Mouse (Mus musculus) CH12F3 (cell line): ENCODE data around the gene Slc30a3.
"Not testable (repeated sequence)": the region's sequence is repeated elsewhere in the genome, so short reads cannot be mapped to it uniquely, and the experiment has no call there.

Source experiments
- in situ Hi-C: fragments of 300-500 bp; cut with MboI; formaldehyde crosslinking; loops from 2 replicates; pipeline ENCODE4 v1.14.3; 2020; ENCODE audit warnings: low sequenced_read_pairs

The Slc30a3 gene

DNA sequence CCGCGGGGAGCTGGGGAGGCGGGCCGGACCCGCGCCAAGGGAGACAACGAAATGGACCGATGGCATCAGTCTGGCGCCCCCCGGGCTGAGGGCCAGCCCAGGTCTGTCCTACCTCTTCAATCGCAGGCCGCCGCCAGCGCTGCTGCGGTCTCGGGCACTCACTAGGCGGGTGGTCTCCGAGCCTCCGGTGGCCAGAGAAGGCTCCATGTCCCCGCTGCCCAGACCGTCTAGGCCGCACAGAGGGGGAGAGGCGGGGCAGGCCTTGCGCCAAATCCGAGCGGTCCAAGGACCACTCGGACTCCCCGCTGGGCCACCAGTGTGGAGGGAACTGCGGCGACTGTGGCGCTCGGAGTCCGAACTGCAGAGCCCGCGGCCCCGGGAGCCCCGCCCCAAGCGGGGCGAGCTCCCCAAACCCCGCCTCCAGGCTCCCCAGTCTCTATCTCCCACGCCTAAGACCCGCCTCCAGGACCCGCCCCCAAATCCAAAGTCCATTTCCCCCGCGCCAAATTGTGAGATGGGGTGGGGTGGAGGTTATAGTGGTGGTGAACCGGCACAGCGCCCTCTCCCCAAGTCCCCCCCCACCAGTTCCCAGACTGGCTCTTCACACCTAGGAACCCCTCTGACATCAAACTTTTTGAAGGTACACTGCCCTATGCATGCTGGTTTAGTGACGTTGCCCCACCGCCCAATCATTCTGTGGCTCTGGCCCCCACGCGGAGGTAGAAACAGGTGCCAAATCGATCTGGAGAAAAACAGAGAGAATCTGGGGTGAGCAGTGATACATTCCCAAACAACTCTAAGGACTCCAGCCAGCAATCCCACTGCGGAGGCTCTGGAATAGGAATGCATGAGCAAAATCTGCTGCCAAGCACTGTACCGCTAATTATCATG is 14.6 kb downstream of the Slc30a3 start:
- in situ Hi-C loops, result no loop called here

DNA sequence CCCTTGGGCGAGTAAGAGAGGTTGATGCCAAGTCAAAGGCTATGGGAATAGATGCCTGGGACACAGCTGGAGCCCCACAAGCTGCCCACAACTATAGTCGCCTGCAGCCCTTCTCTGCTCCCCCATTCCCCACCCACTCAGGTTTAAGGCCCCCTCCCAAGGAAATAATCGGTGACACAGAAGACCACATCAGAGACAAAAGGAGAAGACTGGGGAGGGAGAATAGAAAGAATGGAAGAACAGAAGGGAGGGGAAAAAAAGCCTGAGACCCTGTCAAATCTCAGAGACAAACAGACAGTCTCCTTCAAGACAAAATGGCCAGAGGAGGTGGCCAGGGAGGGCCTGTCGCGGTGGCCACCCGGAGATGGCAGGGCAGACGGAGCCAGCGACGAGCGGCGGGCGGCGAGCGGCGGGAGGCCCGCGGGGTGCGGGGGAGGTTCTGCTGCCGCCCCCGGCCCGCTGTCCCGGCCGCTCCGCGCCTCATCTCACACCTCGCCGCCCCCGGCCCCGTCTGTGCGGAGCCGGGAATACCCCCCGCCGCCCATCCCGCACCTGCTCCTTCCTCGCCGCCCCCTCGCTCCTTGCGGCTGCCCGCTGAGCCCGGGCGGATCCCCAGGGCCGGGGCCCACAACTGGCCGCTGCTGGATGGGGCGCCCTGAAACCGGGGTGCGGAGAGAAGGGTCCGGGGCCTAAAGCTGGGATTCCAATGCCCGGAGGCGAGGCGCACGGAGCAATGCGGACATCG is 15.6 kb downstream of the Slc30a3 start:
- in situ Hi-C loops, result no loop called here

GRCm38 (mm10) chr5:31087131-31087530 is 20.9 kb downstream of the Slc30a3 start:
- in situ Hi-C loops, result no loop called here

DNA sequence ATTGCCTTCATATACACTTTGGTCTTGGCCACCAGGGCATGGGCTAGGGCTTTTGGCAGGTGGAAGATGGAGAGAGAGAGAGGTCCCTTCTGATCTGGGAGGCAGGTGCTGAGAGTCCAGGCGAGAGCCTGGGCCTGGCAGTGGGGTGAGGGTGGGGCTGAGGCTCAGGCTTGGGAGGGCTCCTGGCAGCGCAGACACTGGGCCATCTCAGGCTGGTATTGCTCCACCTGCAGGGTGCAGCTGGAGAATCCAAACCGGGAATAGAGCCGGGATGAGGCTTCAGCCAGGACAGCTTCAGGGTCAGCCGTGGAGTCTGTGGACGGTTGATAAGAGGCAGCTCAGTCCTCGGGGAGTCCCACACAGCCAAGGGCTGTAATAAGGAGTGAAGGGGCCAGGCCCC is 21.4 kb downstream of the Slc30a3 start:
- in situ Hi-C loops, result no loop called here

DNA sequence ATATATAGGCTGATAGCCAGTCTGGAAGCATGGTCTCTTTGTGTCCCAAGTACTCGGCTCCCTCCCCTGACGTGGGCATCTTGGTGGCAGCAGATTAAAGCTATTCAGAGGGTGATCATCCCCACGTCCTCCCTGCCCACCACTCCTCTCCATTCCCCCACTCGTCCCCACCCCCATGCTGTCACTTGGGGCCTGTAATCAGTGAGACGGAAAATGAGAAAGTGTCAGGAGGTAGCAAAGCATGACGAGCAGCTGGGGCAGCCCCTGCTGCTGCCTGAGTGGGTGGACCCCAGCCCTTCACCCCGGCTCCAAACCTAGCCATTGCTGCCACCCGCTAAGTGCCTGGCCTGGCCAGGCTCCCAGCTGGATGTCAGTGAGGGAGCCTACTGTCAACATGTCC is 24.1 kb downstream of the Slc30a3 start:
- in situ Hi-C loops, result no loop called here

- in situ Hi-C loops, result no loop called here
Observed at GRCm38 (mm10) chr5:31082935-31083625, 25.0 kb downstream of the Slc30a3 start.

DNA sequence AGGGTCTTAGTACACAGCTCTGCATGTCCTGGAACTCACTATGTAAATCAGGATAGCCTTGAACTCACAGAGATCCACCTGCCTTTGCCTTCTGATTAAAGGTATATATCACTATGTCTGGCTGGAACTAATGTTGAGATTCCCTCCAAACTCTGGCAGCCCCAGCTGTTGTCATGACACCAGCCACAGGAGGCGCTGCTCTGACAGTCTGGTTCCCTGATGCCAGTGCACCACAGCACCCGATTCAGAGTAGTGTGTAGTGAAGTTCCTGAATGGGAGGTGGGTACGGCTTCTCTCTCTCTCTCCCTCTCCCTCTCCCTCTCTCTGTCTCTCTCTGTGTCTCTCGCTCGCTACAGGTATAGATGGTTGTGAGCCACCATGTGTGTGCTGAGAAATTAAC is 25.7 kb downstream of the Slc30a3 start:
- in situ Hi-C loops, result no loop called here

DNA sequence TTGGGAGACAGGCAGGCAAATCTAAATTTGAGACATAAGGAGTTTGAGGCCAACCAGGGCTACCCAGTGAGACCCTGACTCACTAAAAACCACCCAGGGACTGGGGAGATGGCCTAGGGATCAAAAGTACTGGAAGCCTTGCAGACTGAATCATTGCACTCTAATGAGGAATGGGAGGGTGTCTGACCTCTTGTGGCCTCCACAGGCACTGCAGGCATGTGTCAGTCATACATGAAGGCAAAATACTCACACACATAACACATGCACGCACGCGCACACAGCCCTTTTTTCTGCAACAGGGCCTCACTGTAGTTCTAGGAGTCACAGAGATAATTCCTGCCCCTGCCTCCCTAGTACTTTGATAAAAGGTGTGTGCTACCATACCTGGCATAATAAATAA is 26.7 kb downstream of the Slc30a3 start:
- in situ Hi-C loops, result no loop called here

DNA sequence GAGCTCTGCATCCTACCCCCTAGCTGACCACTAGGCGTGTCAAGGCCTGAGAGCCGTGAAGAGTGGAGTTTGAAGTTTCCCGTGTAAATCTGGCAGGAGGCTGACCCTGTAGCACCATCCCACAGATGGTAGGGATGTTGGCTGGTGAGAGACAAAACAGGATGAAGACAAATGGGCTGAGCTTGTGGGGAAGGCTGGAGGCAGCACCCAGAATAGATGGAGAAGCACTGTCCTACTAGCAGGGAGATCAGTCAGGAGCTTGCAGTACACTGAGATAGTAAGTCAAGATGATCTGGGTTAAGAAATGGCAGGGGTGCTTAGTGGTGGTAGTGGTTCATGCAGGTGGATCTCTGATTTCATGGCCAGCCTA is 27.3 kb downstream of the Slc30a3 start:
- in situ Hi-C loops, result no loop called here

DNA sequence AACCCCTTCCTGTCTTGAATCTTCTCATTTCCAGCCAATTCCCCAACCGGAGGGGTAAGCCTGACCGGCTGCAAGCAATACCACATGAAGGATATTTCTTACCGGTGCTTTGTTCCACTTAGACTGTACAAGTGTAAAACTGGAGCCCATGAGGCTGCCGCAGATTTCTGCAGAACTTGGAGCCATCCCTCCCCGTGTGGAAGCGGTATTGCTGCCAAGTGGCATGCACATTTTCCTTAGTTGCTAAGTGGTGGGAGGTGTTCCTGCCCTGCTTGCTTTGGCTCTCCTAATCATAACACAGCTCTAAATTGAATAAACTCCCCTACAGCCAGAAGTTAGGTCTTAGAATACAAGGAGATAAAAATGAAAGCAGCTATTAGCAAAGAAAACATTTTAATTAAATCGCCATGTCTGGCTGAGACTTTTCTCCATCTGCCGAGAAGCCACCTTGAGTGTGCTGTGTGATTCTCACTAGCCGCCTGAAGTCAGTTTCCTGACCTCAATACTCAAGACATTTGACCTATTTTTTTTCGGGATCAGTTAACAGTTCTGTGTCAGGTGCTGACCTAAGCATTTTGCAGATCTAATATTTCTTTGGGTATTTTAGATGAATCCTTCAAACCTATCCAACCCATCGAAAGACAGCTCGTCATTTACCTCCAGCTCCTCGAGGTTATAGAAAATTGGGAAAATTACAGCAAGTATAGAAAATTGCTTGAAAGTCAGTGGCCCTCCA is 27.8 kb downstream of the Slc30a3 start:
- in situ Hi-C loops, result no loop called here

GRCm38 (mm10) chr5:31076346-31076745 is 31.7 kb downstream of the Slc30a3 start:
- in situ Hi-C loops, result no loop called here

DNA sequence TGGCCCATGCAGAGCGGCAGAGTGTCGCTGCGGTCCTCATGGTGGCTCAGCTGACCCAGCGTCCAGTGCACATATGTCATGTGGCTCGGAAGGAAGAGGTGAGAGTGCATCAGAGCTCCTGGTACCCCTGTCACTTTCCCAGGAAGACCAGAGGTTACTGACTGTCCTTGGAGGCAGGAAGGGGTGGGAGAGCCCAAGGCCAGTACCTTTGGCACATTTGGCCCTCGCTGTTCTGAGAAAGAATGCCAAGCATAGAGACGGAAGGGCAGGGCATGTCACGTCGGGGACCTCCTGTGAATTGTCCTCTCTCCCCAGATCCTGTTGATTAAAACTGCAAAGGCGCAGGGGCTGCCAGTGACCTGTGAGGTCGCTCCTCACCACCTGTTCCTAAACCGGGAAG is 34.9 kb downstream of the Slc30a3 start:
- in situ Hi-C loops, result no loop called here

GRCm38 (mm10) chr5:31071821-31072220 is 36.2 kb downstream of the Slc30a3 start:
- in situ Hi-C loops, result no loop called here

DNA sequence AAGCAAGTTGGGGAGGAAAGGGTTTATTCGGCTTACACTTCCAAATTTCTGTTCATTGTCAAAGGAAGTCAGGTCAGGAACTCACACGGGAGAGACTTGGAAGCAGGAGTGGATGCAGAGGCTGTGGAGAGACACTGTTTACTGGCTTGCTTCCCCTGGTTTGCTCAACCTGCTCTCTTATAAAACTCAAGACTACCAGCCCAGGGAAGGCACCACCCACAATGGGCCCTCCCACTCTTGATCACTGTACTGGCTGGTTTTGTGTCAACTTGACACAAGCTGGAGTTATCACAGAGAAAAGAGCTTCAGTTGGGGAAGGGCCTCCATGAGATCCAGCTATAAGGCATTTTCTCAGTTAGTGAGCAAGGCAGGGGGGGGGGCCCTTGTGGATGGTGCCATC is 37.0 kb downstream of the Slc30a3 start:
- in situ Hi-C loops, result no loop called here

DNA sequence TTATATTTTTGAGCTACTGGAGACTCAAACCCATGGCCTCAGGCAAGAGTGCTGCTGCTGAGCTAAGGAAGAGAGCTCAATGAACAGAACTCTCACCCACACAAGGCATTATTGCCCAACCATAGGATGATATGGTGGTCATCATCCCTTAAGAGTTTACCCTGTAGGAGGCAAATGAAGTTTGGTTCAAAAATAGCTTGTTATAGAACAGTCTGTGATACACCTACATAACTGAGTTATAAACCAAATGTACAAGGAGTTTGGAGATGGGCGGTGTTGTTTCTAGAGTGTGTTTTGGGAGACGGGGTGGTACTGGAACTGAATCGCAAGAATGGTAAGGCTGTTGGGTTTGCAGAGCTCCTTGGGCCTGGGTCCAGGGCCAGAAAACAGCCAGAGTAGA is 38.2 kb downstream of the Slc30a3 start:
- in situ Hi-C loops, result no loop called here

GRCm38 (mm10) chr5:31055216-31056140 is 52.6 kb downstream of the Slc30a3 start:
- in situ Hi-C loops, result no loop called here

GRCm38 (mm10) chr5:31054261-31055215 is 53.5 kb downstream of the Slc30a3 start, which contains the start of gene Cad:
Gene Cad (plus strand): TSS chr5:31054780.
- in situ Hi-C loops, result no loop called here

DNA sequence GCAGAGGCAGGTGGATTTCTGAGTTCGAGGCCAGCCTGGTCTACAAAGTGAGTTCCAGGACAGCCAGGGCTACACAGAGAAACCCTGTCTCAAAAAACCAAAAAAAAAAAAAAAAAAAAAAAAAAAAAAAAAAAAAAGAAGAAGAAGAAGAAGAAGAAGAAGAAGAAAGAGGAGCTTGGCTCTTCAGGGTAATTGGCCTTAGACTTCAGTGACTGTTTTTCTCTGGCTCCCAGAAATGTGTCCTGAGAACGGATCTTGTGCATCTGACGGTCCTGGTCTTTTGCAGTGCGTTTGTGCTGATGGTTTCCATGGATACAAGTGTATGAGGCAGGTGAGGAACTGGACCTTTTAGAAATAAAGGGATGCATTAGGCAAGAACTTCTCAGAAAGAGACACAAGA is 54.3 kb downstream of the Slc30a3 start:
- in situ Hi-C loops, result not testable (repeated sequence)

- in situ Hi-C loops, result no loop called here
Observed at GRCm38 (mm10) chr5:31050427-31050826, 57.6 kb downstream of the Slc30a3 start.
